ENCODE assay signal across 30 mouse cellular contexts in the genomic region with DNA sequence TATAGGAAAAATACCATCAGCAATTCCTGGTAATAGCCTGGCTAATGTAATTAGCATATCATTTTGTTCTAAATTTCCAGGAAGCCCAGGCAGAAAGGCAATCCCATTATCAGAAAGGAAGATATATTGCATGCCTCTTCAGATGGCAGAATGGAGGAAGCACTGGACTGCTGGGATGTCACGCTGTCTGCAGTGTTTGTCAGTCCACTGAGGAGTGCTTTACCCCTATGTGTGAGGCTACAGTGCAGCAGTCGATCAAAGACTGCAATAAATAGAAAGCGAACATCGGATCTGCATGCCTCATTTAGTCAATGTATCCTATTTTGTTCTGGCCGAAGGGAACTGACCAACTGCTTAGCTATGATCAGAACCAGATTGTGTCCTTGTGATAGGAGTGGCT. TPM values are rescaled to one million over a fixed set of nuclear protein-coding genes. Genes with fewer than 3 reads are reported as not detected.
DNase-seq lines count a peak whose midpoint lies in the region; ATAC-seq lines count a peak whose summit lies in the region.
"Had no signal": no experiment of that assay in that cellular context is flagged by ENCODE, and none has a peak within 500 bp of the region (broad histone marks: within the 10 kb centered on the region; RNA-seq: fewer than 3 reads in every experiment).

No protein-coding gene starts in this region.

- H3K4me2 ChIP-seq in hindbrain, embryonic 11.5 days (replicated peaks; ENCODE audit: low read depth, low read length), result no peak overlapping the region
- no peak overlapping the region for H3K4me2 ChIP-seq in hindbrain, embryonic 16.5 days (ENCODE audit: low read length)
- H3K4me2 ChIP-seq in neural tube, embryonic 11.5 days (ENCODE audit: low read depth), result no peak overlapping the region
- H3K4me2 ChIP-seq: heart, embryonic 11.5 days; limb, embryonic 15.5 days; liver, embryonic 13.5 days had no signal

- no peaks in the 10 kb centered on the region for H3K27me3 ChIP-seq in hindbrain, embryonic 11.5 days (ENCODE audit: control insufficient read depth, insufficient read depth, low read length)
- H3K27me3 ChIP-seq in hindbrain, embryonic 16.5 days (replicated peaks; ENCODE audit: control insufficient read depth, insufficient read depth, low read length), result no peaks in the 10 kb centered on the region
- no peaks in the 10 kb centered on the region for H3K27me3 ChIP-seq in neural tube, embryonic 11.5 days (ENCODE audit: control insufficient read depth, insufficient read depth, low read length)
- H3K27me3 ChIP-seq: limb, embryonic 15.5 days; liver, embryonic 13.5 days had no signal

- no peak overlapping the region; the same call in 1 of the 2 replicates for H3K27ac ChIP-seq in hindbrain, embryonic 11.5 days (ENCODE audit: low read depth, low read length)
- H3K27ac ChIP-seq in hindbrain, embryonic 16.5 days (ENCODE audit: low read depth, low read length), result no peak overlapping the region
- H3K27ac ChIP-seq in neural tube, embryonic 11.5 days (ENCODE audit: low read depth, low read length), result peak overlapping the region; percentile 60; the same call in 1 of the 2 replicates
- H3K27ac ChIP-seq: limb, embryonic 10.5 days; limb, embryonic 15.5 days; liver, embryonic 13.5 days; macrophage had no signal

- DNase-seq in embryo, embryonic 10 days (ENCODE audit: low spot score), result peak; percentile 12
- no peak for DNase-seq in embryo, embryonic 9.5 days (ENCODE audit: extremely low spot score)
- DNase-seq in hindbrain, embryonic 11.5 days (ENCODE audit: low spot score), result no peak
- DNase-seq in neural tube, embryonic 11.5 days (ENCODE audit: low spot score), result peak; percentile 33
- DNase-seq in neural tube, embryonic 10.5 days (ENCODE audit: extremely low spot score, low spot score), result no peak
- no peak for DNase-seq in retina, postnatal 1 day
- DNase-seq in gastrocnemius, postnatal 10 days, result no peak
- DNase-seq: adrenal gland, adult 8-10 months; cerebellum, adult 8-10 months; cerebellum, postnatal 25 days; forebrain, postnatal 0 days; gastrocnemius, postnatal 25 days; heart, adult 18-20 months; heart, postnatal 36 days; kidney, adult 11 months; kidney, postnatal 14 days; layer of hippocampus, adult 9-11 months; liver, embryonic 13.5 days; lung, adult 18-20 months; right cerebral cortex, postnatal 14 days; thymus, postnatal 4 days had no signal

- WGBS in hindbrain, embryonic 11.5 days, result 56% methylated on average over 5 of the region's 5 CpGs
- WGBS in hindbrain, embryonic 16.5 days, result 39% methylated on average over 5 of the region's 5 CpGs
- 35% methylated on average over 5 of the region's 5 CpGs for WGBS in neural tube, embryonic 11.5 days

- no peak overlapping the region for H3K9ac ChIP-seq in hindbrain, embryonic 11.5 days (ENCODE audit: low read depth, low read length)
- H3K9ac ChIP-seq in hindbrain, embryonic 16.5 days (ENCODE audit: low read depth, low read length), result no peak overlapping the region
- H3K9ac ChIP-seq in neural tube, embryonic 11.5 days (ENCODE audit: low read length), result no peak overlapping the region
- H3K9ac ChIP-seq: forebrain, postnatal 0 days; limb, embryonic 15.5 days; liver, embryonic 13.5 days had no signal

- H3K36me3 ChIP-seq in hindbrain, embryonic 11.5 days (ENCODE audit: control insufficient read depth, insufficient read depth, low read length), result no peaks in the 10 kb centered on the region
- H3K36me3 ChIP-seq in hindbrain, embryonic 16.5 days (ENCODE audit: control insufficient read depth, insufficient read depth, low read length), result no peaks in the 10 kb centered on the region
- H3K36me3 ChIP-seq in neural tube, embryonic 11.5 days (ENCODE audit: control insufficient read depth, insufficient read depth, low read length), result no peaks in the 10 kb centered on the region
- H3K36me3 ChIP-seq: G1E; limb, embryonic 10.5 days; limb, embryonic 15.5 days; liver, embryonic 13.5 days had no signal

- ATAC-seq in hindbrain, embryonic 11.5 days (ENCODE audit: low FRiP score), result peak; percentile 85
- no peak for ATAC-seq in hindbrain, embryonic 16.5 days
- peak; percentile 92; the same call in 1 of the 2 replicates for ATAC-seq in neural tube, embryonic 11.5 days (ENCODE audit: insufficient read depth, low FRiP score, low TSS enrichment)
- ATAC-seq: forebrain, postnatal 0 days; inflammation-experienced regulatory T-cells, adult 6 months; lung, postnatal 0 days had no signal

- no peaks in the 10 kb centered on the region for H3K9me3 ChIP-seq in hindbrain, embryonic 11.5 days (ENCODE audit: control insufficient read depth, low read length)
- H3K9me3 ChIP-seq in hindbrain, embryonic 16.5 days (ENCODE audit: control insufficient read depth, low read length), result no peaks in the 10 kb centered on the region
- H3K9me3 ChIP-seq in neural tube, embryonic 11.5 days (ENCODE audit: control insufficient read depth, low read length), result no peaks in the 10 kb centered on the region
- H3K9me3 ChIP-seq: G1E; limb, embryonic 10.5 days; limb, embryonic 15.5 days; liver, embryonic 13.5 days had no signal

- H3K4me1 ChIP-seq in hindbrain, embryonic 11.5 days (replicated peaks; ENCODE audit: control insufficient read depth, insufficient read depth, low read length), result no peaks in the 10 kb centered on the region
- peaks cover 2% of the 10 kb centered on the region; the same call in 1 of the 2 replicates for H3K4me1 ChIP-seq in hindbrain, embryonic 16.5 days (ENCODE audit: control insufficient read depth, insufficient read depth, low read depth, low read length)
- 0 out of 2 replicates have a peak, but pooled peaks cover 3% of the 10 kb centered on the region for H3K4me1 ChIP-seq in neural tube, embryonic 11.5 days (ENCODE audit: control insufficient read depth, insufficient read depth, low read length)
- H3K4me1 ChIP-seq: limb, embryonic 15.5 days; liver, embryonic 13.5 days had no signal

- no peak overlapping the region for H3K4me3 ChIP-seq in hindbrain, embryonic 11.5 days (ENCODE audit: low read depth, low read length)
- H3K4me3 ChIP-seq in hindbrain, embryonic 16.5 days (ENCODE audit: low read length), result no peak overlapping the region
- no peak overlapping the region for H3K4me3 ChIP-seq in neural tube, embryonic 11.5 days (ENCODE audit: low read depth, low read length)
- H3K4me3 ChIP-seq: erythroblast, embryonic 14.5 days; limb, embryonic 10.5 days; limb, embryonic 15.5 days; liver, embryonic 13.5 days had no signal

RNA-seq across cellular contexts. Expression of a gene that starts 57.3 kb away (rescaled TPM):
- 17.3 and 20.9 TPM in 2 replicates for polyA plus RNA-seq in hindbrain, embryonic 11.5 days (2014; fragmentation: Nextera tagmentation; extraction: Ambion mirVana)
- polyA plus RNA-seq in hindbrain, embryonic 16.5 days (2015; fragmentation: Nextera tagmentation; extraction: Ambion mirVana), result 27.7 and 28.7 TPM in 2 replicates
- polyA plus RNA-seq in neural tube, embryonic 11.5 days (2014; fragmentation: Nextera tagmentation; extraction: Ambion mirVana), result 21.7 and 23.6 TPM in 2 replicates
- total RNA-seq in gastrocnemius, postnatal 10 days (2021), result 10 to 100 TPM in 1 of 2 experiments, 1 to 10 TPM in 1; 8.6 to 12.5 TPM
- polyA plus RNA-seq: G1E had no signal

Comparison
In these comparisons a context has a peak if more than half of its experiments do, and no peak if none do; other contexts are left out.
1. DNase-seq: peak in embryo, embryonic 10 days (single experiment) and neural tube, embryonic 11.5 days (single experiment); none in embryo, embryonic 9.5 days (single experiment), hindbrain, embryonic 11.5 days (single experiment), neural tube, embryonic 10.5 days (single experiment), retina, postnatal 1 day (single experiment) and gastrocnemius, postnatal 10 days (single experiment).